Mouse (Mus musculus): Measurements from ENCODE around the gene Wasf3.
A peak's percentile ranks its signal among the peaks of the same experiment; 100 is the strongest.
"Not testable (repeated sequence)": the region's sequence is repeated elsewhere in the genome, so short reads cannot be mapped to it uniquely, and the experiment has no call there.

Gene Wasf3

DNA sequence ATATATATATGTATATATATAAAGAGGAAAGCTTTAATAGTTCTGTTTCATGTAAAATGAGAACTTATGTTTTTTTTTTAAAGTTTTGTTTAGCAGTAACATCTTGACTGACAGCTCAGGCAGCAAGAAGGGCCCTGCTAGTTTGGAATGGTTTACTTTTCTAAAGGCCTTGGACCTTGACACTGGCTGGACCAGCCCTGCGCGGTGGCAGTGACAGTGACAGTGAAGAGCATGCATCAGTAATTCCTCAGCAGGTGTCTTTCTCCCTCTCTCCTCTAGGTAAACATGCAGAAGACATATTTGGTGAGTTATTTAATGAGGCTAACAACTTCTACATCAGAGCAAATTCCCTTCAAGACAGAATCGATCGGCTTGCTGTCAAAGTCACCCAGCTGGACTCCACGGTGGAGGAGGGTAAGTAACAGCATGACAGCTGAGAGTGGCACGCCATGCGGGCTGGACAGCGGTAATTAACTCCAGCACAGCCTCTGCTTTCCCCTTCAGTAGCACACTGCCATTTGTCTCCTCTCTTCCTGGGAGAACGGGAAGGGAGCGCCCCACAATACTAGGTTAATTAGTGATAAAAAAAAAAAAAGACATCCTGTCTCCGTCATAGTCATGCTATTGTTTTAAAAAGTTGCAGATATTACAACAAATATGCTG is 66.9 kb downstream of the Wasf3 start:
- no peak for DNase-seq

DNA sequence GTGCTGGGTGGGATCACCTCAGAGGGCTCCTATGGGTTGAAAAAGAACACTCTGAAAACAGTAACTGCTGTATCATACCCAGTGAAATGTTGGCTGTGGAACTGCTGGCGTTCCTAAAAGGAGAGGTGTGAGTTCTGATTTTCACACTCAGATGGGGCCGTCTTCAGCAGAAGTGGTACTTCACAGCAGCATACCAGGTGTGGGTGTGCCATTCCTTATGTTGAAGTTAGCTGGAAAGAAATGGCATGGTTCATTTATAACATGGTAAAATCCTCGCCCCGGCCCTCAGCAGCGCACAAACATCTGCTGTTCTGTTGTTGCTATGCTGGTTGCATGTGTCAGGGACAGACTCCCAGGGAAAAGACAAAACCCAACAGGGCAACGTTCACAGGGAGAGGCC is 68.8 kb downstream of the Wasf3 start:
- DNase-seq: no peak

- DNase-seq: no peak
Measured at GRCm38 (mm10) chr5:146461612-146462011, 76.8 kb downstream of the Wasf3 start.

DNA sequence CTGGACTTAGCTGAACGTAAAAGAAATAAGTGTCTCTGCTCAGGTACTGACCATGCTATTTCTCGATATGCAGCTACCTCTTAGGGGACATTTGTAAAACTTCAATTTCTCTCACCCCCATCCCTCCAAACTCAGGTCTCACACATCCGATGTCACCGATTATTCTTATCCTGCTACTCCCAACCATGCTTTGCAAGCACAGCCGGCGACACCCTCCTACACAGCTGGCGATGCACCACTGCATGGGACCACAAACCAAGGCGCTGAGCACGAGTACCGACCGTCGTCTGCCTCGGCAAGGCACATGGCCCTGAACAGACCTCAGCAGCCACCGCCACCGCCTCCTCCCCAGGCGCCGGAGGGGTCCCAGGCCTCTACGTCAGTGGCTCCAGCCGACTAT is 81.9 kb downstream of the Wasf3 start:
- DNase-seq: no peak

DNA sequence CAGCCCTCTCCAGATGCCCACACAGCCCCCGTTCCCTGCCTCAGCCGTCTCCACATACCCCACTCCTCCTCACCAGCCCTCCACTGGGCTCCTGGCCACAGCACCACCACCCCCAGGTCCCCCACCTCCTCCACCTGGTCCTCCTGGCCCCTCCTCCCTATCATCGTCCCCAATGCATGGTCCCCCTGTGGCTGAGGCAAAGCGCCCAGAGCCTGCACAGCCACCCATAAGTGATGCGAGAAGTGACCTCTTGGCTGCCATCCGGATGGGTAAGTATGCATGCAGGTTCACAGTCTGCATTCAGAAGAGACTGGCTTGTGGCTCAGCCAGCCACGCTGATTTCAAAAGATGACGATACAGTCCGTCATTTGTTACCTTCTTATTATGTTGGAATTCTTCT is 83.5 kb downstream of the Wasf3 start:
- DNase-seq: no peak

DNA sequence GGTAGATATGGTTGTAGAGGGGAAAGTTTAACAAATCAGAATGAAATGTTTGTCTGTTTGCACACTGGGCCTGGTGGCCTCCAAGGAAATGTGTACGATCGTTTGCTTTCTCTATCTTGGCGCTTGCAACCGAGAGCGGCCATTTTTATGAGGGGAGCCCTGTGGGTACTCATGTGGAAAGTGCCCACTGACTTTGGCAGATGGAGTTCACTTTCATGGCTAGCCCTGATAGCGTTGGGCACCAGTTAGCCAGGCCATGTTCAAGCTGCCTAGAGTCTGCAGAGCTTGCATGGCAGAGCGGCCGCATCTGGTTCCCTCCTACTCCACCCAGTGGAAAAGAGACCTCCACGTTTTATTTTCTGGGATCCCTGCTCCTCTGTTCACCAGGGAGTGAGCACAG is 86.0 kb downstream of the Wasf3 start:
- DNase-seq: no peak

DNA sequence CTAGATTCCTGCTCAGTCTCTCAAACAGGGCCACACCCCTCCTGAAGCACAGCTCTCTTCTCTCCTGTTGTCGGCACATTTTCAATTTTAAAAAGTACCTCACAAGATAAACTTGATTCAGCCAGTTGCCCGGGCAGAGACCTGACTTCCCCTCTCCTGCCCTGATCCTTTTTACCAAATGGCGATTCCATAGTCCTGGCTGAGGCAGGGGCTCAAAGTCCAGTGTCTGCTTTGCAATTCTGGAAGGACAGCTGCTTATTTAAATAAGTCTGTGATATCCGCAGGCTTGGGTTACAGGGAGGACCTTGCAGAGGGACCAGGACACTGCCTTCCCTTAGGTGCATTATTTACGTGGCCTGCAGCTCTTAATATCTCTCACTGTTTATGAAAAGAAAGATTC is 86.5 kb downstream of the Wasf3 start:
- DNase-seq: no peak

DNA sequence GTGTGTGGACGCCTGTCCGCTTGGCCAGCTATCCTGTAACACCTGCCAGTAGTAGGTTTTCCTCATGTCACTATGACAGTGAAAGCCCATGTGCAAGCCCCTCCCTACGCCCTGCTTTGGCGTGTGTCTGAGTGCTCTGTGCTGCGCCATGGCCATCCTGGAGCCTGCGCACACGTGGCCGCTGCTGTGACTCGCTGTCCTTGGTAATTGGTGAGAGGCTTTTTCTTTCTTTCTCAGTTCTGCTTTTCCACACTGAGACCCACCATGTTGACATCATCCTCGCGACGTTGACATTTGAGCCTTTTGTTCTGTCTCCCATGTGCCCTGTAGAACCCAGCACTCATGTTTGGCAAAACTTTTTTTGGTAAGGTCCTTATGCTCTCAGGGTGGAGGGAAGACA is 87.0 kb downstream of the Wasf3 start:
- no peak for DNase-seq

DNA sequence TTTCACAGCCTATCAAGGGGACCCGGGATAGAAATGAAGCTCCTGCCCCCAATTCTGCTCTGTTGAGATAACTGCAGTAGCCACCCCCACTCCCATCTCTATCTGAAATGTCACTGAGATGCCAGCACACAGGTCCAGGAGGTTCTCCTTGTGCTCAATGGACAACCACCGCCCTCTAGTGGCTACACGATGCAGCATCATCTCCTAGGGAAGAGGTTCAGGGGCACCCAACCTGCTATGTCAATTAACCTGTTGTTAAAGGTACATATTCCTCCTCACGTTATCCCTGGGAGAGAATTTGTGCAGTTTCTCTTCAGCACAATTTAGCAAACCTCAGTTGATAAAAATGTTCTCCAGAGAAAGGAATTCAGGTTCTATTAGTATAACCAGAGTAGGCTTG is 94.8 kb downstream of the Wasf3 start:
- DNase-seq: peak; percentile 45

DNA sequence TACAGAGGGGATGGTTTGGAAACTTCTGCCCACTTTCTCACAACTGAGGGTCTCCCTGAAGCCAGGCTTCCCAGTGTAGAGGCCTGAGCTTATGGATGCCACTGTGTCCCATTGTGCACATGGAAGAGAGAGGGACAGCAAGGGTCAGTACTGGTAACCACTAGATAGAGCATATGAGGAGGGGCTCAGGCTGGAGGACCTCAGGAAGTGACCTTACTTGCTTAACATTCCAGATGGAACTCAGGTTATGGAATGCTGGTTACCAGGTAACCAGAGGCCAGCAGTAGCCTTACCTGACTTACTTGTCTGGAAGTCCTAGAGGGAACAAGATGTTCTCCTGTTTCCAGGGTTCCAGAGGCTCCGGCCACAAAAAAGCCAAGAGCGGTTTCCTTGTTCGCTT is 96.9 kb downstream of the Wasf3 start, which contains the start of gene Gm6408:
Gene Gm6408 (plus strand): TSS at position 301 of the 400 bp plus-strand sequence.
- not testable (repeated sequence) for DNase-seq

- peak; percentile 23 for DNase-seq
Measured at GRCm38 (mm10) chr5:146488959-146489358, 104.2 kb downstream of the Wasf3 start.

DNA sequence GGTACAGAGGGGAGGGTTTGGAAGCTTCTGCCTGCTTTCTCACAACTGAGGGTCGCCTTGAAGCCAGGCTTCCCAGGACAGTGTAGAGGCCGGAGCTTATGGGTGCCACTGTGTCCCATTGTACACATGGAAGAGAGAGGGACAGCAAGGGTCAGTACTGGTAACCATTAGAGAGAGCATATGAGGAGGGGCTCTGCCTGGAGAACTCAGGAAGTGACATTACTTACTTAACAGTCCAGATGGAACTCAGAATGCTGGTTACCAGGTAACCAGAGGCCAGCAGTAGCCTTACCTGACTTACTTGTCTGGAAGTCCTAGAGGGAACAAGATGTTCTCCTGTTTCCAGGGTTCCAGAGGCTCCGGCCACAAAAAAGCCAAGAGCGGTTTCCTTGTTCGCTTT is 106.3 kb downstream of the Wasf3 start, which contains the start of gene Gm6370:
Gene Gm6370 (plus strand): TSS at position 301 of the 400 bp plus-strand sequence.
- not testable (repeated sequence) for DNase-seq

DNA sequence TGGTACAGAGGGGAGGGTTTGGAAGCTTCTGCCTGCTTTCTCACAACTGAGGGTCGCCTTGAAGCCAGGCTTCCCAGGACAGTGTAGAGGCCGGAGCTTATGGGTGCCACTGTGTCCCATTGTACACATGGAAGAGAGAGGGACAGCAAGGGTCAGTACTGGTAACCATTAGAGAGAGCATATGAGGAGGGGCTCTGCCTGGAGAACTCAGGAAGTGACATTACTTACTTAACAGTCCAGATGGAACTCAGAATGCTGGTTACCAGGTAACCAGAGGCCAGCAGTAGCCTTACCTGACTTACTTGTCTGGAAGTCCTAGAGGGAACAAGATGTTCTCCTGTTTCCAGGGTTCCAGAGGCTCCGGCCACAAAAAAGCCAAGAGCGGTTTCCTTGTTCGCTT is 117.3 kb downstream of the Wasf3 start, which contains the start of gene 4930449I24Rik:
Gene 4930449I24Rik (plus strand): TSS at position 301 of the 400 bp plus-strand sequence.
- not testable (repeated sequence) for DNase-seq

DNA sequence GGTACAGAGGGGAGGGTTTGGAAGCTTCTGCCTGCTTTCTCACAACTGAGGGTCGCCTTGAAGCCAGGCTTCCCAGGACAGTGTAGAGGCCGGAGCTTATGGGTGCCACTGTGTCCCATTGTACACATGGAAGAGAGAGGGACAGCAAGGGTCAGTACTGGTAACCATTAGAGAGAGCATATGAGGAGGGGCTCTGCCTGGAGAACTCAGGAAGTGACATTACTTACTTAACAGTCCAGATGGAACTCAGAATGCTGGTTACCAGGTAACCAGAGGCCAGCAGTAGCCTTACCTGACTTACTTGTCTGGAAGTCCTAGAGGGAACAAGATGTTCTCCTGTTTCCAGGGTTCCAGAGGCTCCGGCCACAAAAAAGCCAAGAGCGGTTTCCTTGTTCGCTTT is 129.0 kb downstream of the Wasf3 start, which contains the start of gene Gm3402:
Gene Gm3402 (plus strand): TSS at position 301 of the 400 bp plus-strand sequence.
- DNase-seq: not testable (repeated sequence)

All from cerebellum, adult 8-10 months (tissue).